Mouse (Mus musculus) midbrain, embryonic 14.5 days (tissue): ENCODE data around the gene BC037034. TPM values are rescaled to one million over a fixed set of nuclear protein-coding genes. Genes with fewer than 3 reads are reported as not detected.
A peak's percentile ranks its signal among the peaks of the same experiment; 100 is the strongest.

Experiments
- ATAC-seq: fragments of 200-750 bp; cut with Nextera tagmentation; 2 replicates; pipeline ENCODE4 v1.8.0; 2017; ENCODE audit warnings: moderate number of reproducible peaks, moderate library complexity; ENCODE audit not compliant: low FRiP score, low TSS enrichment
- DNase-seq: peaks from one replicate; pipeline ENCODE4 v3.0.0-alpha.2; 2015
- H3K27ac ChIP-seq: fragments of 300-500 bp; sonication (generic); replicated peaks from 2 replicates; pipeline ENCODE4 v1.5.1; 2014; ENCODE audit warnings: mild to moderate bottlenecking, low read depth, low read length, moderate library complexity
- H3K27me3 ChIP-seq: fragments of 300-500 bp; sonication (generic); 2 replicates; pipeline ENCODE4 v1.6.1; 2014; ENCODE audit warnings: low read length, control low read depth, mixed read lengths; ENCODE audit not compliant: control insufficient read depth, insufficient read depth
- H3K36me3 ChIP-seq: fragments of 300-500 bp; sonication (generic); 2 replicates; pipeline ENCODE4 v1.6.1; 2014; ENCODE audit warnings: low read length, control low read depth; ENCODE audit not compliant: control insufficient read depth, insufficient read depth
- H3K4me1 ChIP-seq: fragments of 300-500 bp; sonication (generic); 2 replicates; pipeline ENCODE4 v1.6.1; 2014; ENCODE audit warnings: mild to moderate bottlenecking, antibody characterized with exemption, low read length, control low read depth; ENCODE audit not compliant: control insufficient read depth, insufficient read depth
- H3K4me2 ChIP-seq: fragments of 300-500 bp; sonication (generic); 2 replicates; pipeline ENCODE4 v1.6.1; 2014; ENCODE audit warnings: mild to moderate bottlenecking, low read length, moderate library complexity
- H3K4me3 ChIP-seq: fragments of 300-500 bp; sonication (generic); replicated peaks from 2 replicates; pipeline ENCODE4 v1.5.1; 2014; ENCODE audit warnings: low read depth, low read length
- H3K9ac ChIP-seq: fragments of 300-500 bp; sonication (generic); replicated peaks from 2 replicates; pipeline ENCODE4 v1.6.1; 2014; ENCODE audit warnings: mild to moderate bottlenecking, low read length, moderate library complexity
- H3K9me3 ChIP-seq: fragments of 300-500 bp; sonication (generic); 2 replicates; pipeline ENCODE4 v1.6.1; 2016; ENCODE audit warnings: low read length, control low read depth, mixed read lengths; ENCODE audit not compliant: control insufficient read depth
- WGBS: fragments of 180-500 bp; shearing (Covaris S2); extraction: QIAGEN DNeasy Blood & Tissue Kit; methylation state at CpG from one replicate; pipeline ENCODE4 v1.1.7; 2014; 5-methylcytosine and 5-hydroxymethylcytosine counted together
- polyA plus RNA-seq: library from polyadenylated mRNA; unstranded; fragments of >200 nt; fragmentation: Nextera tagmentation; extraction: Ambion mirVana; gene quantifications from 2 replicates; pipeline ENCODE4 v1.2.1, GENCODE M21; 2014

Gene BC037034
- polyA plus RNA-seq, 1 experiment from 2014 or later, result 15.0 TPM

- H3K9me3 ChIP-seq, result no peaks in the 10 kb centered on the region
- no peak overlapping the region for H3K9ac ChIP-seq
- no peak overlapping the region for H3K27ac ChIP-seq
- 88% methylated on average over 3 of the region's 3 CpGs for WGBS
- ATAC-seq (no peak), DNase-seq (no peak)
- peaks cover 13% of the 10 kb centered on the region for H3K36me3 ChIP-seq
- H3K4me3 ChIP-seq, result no peak overlapping the region
- H3K4me1 ChIP-seq, result peaks cover 19% of the 10 kb centered on the region
- no peaks in the 10 kb centered on the region for H3K27me3 ChIP-seq
- H3K4me2 ChIP-seq, result no peak overlapping the region
Measured at GRCm38 (mm10) chr5:138267114-138267513, 3.3 kb upstream of the BC037034 start.

- ATAC-seq (no peak), DNase-seq (no peak)
- WGBS, result 97% methylated on average over 4 of the region's 4 CpGs
- Histone ChIP-seq H3K27me3 (no peaks in the 10 kb centered on the region), H3K4me1 (peaks cover 19% of the 10 kb centered on the region), H3K36me3 (peaks cover 27% of the 10 kb centered on the region), H3K4me3 (no peak overlapping the region), H3K9ac (no peak overlapping the region), H3K27ac (no peak overlapping the region), H3K4me2 (no peak overlapping the region), H3K9me3 (no peaks in the 10 kb centered on the region)
Measured at GRCm38 (mm10) chr5:138265712-138266111, 1.9 kb upstream of the BC037034 start.

DNA sequence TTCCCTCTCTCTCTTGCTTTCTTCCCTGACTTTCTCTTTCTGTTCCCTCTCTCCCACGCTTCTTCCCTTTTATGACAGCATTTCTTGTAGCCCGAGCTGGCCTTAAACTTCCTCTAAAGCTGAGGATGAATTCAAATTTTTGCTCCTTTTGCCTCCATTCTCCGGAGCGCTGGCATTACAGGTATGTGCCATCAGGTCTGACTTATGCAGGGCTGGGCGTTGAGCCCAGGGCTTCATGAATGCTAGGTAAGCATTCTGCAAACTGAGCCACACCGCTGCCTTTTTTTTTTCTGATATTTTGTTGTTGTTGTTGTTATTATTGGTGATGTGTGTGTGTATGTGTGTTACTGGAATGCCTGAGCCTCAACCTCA lies 360 bp upstream of the BC037034 start:
- H3K4me3 ChIP-seq, result peak overlapping the region; percentile 94
- H3K9me3 ChIP-seq, result no peaks in the 10 kb centered on the region
- peaks cover 42% of the 10 kb centered on the region for H3K36me3 ChIP-seq
- peak overlapping the region; percentile 98 for H3K4me2 ChIP-seq
- WGBS, result 16% methylated on average over 6 of the region's 6 CpGs
- H3K27me3 ChIP-seq, result no peaks in the 10 kb centered on the region
- DNase-seq, result no peak
- peak overlapping the region; percentile 94 for H3K9ac ChIP-seq
- peak overlapping the region; percentile 82 for H3K27ac ChIP-seq
- no peak for ATAC-seq
- peaks cover 19% of the 10 kb centered on the region for H3K4me1 ChIP-seq

GRCm38 (mm10) chr5:138262582-138263240 lies 1.1 kb downstream of the BC037034 start:
- H3K4me2 ChIP-seq, result peak overlapping the region; percentile 98
- peaks cover 19% of the 10 kb centered on the region for H3K4me1 ChIP-seq
- H3K36me3 ChIP-seq, result peaks cover 56% of the 10 kb centered on the region
- peak overlapping the region; percentile 94 for H3K4me3 ChIP-seq
- DNase-seq (no peak), ATAC-seq (no peak)
- no peaks in the 10 kb centered on the region for H3K9me3 ChIP-seq
- peak overlapping the region; percentile 94 for H3K9ac ChIP-seq
- WGBS, result 66% methylated on average over 18 of the region's 18 CpGs
- no peaks in the 10 kb centered on the region for H3K27me3 ChIP-seq
- no peak overlapping the region for H3K27ac ChIP-seq

DNA sequence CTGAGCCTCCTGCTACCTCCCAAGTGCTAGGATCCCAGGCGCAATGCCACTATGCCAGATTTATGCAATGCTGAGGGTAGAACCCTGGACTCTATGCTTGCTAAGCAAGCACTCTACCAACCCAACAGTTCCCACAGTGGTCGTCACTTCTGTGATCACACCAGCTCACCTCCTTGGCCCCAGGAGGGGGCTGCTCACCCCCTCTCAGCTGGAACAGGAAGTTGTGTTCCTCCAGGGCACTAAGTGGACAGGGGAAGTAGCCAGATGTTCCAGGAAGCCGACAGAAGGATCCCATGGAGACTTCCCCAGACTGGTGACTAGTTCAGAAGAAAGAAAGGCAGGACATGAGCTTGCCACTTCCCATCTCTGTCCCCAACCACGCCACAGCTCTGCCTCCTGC lies 1.8 kb downstream of the BC037034 start:
- Histone ChIP-seq H3K4me3 (peak overlapping the region; percentile 94; the same call in 1 of the 2 replicates), H3K9me3 (no peaks in the 10 kb centered on the region), H3K4me1 (peaks cover 19% of the 10 kb centered on the region), H3K36me3 (peaks cover 60% of the 10 kb centered on the region), H3K27me3 (no peaks in the 10 kb centered on the region), H3K9ac (peak overlapping the region; percentile 34; the same call in 1 of the 2 replicates), H3K4me2 (peak overlapping the region; percentile 98), H3K27ac (no peak overlapping the region)
- no peak for ATAC-seq
- no peak for DNase-seq
- WGBS, result 87% methylated on average over 4 of the region's 4 CpGs

DNA sequence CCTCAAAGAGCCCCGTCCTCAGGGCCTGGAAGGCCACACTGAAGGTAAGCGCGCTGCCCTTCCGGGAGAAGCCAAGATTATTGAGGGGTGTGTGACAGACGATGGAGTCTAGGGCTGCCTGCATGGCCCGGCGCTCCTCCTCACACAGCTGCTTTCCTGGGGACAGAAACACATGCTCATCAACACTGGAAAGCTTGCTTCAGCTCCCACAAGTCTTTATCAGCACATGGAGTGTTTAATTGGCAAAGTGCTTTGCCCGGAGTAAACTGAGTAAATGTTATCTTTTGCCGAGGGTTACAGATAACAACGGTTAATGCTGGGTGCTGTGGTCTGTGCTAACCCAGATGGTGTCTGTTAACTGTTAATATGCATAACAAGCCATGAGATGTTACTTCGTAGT lies 3.0 kb downstream of the BC037034 start:
- WGBS, result 96% methylated on average over 11 of the region's 11 CpGs
- H3K27me3 ChIP-seq, result no peaks in the 10 kb centered on the region
- H3K36me3 ChIP-seq, result peaks cover 52% of the 10 kb centered on the region
- H3K4me2 ChIP-seq, result no peak overlapping the region
- no peaks in the 10 kb centered on the region for H3K9me3 ChIP-seq
- no peak overlapping the region for H3K4me3 ChIP-seq
- no peak for ATAC-seq
- DNase-seq, result no peak
- no peak overlapping the region for H3K9ac ChIP-seq
- H3K27ac ChIP-seq, result no peak overlapping the region
- H3K4me1 ChIP-seq, result peaks cover 25% of the 10 kb centered on the region

- H3K4me1 ChIP-seq, result peaks cover 26% of the 10 kb centered on the region
- peaks cover 49% of the 10 kb centered on the region for H3K36me3 ChIP-seq
- H3K9me3 ChIP-seq, result no peaks in the 10 kb centered on the region
- no peak for DNase-seq
- H3K4me2 ChIP-seq, result no peak overlapping the region
- H3K27me3 ChIP-seq, result no peaks in the 10 kb centered on the region
- ATAC-seq, result no peak
- H3K4me3 ChIP-seq, result no peak overlapping the region
- H3K27ac ChIP-seq, result no peak overlapping the region
- whole genome bisulfite sequencing, result 87% methylated on average over 10 of the region's 10 CpGs
- no peak overlapping the region for H3K9ac ChIP-seq
Measured at GRCm38 (mm10) chr5:138260051-138260450, 3.8 kb downstream of the BC037034 start.

GRCm38 (mm10) chr5:138258993-138259392 lies 4.8 kb downstream of the BC037034 start:
- DNase-seq (no peak), ATAC-seq (no peak)
- WGBS, result 83% methylated on average over 7 of the region's 7 CpGs
- peaks cover 23% of the 10 kb centered on the region for H3K4me1 ChIP-seq
- H3K4me2 ChIP-seq, result no peak overlapping the region
- no peak overlapping the region for H3K4me3 ChIP-seq
- no peaks in the 10 kb centered on the region for H3K9me3 ChIP-seq
- peaks cover 49% of the 10 kb centered on the region for H3K36me3 ChIP-seq
- no peak overlapping the region for H3K27ac ChIP-seq
- H3K27me3 ChIP-seq, result no peaks in the 10 kb centered on the region
- no peak overlapping the region for H3K9ac ChIP-seq

GRCm38 (mm10) chr5:138258542-138258941 lies 5.3 kb downstream of the BC037034 start:
- ATAC-seq (no peak), DNase-seq (no peak)
- Histone ChIP-seq H3K36me3 (peaks cover 49% of the 10 kb centered on the region), H3K27ac (no peak overlapping the region), H3K27me3 (no peaks in the 10 kb centered on the region), H3K4me3 (no peak overlapping the region), H3K9me3 (no peaks in the 10 kb centered on the region), H3K9ac (no peak overlapping the region), H3K4me2 (no peak overlapping the region), H3K4me1 (peaks cover 23% of the 10 kb centered on the region)
- WGBS, result 90% methylated on average over 6 of the region's 6 CpGs
